Mouse (Mus musculus) myocyte (in vitro differentiated cells): Measurements from ENCODE around the gene Myl12a.
A peak's percentile ranks its signal among the peaks of the same experiment; 100 is the strongest.

Source experiments
- CEBPB ChIP-seq: IDR thresholded peaks from 2 replicates; pipeline ENCODE4 v1.6.1; 2011; ENCODE audit warnings: mild to moderate bottlenecking, moderate library complexity; ENCODE audit not compliant: poor library complexity, insufficient read depth, severe bottlenecking
- E2F4 ChIP-seq: IDR thresholded peaks from one replicate; pipeline ENCODE4 v1.6.1; 2011; ENCODE audit warnings: mild to moderate bottlenecking, control low read depth, moderate library complexity; ENCODE audit not compliant: insufficient read depth
- MAX ChIP-seq: IDR thresholded peaks from one replicate; pipeline ENCODE4 v1.6.1; 2011; ENCODE audit warnings: low read depth, mild to moderate bottlenecking, control low read depth
- MYOD1 ChIP-seq, 3 experiments: IDR thresholded peaks; one replicate each; pipeline ENCODE4 v1.6.1; 2011; ENCODE audit warnings: control low read depth in 2 of 3, low read depth in 2 of 3, mild to moderate bottlenecking in 2 of 3, moderate library complexity in 1 of 3; ENCODE audit not compliant: insufficient read length in 2 of 3, control insufficient read depth in 1 of 3
- MYOG ChIP-seq, 3 experiments: IDR thresholded peaks; one replicate each; pipeline ENCODE4 v1.6.1; 2011; ENCODE audit warnings: control low read depth in 2 of 3, low read depth in 2 of 3, mild to moderate bottlenecking in 2 of 3; ENCODE audit not compliant: insufficient read length in 2 of 3, control insufficient read depth in 1 of 3, insufficient read depth in 1 of 3
- POLR2A ChIP-seq: IDR thresholded peaks from one replicate; pipeline ENCODE4 v1.6.1; 2011; ENCODE audit warnings: low read depth, mild to moderate bottlenecking, control low read depth, moderate library complexity; ENCODE audit not compliant: insufficient read length
- POLR2AphosphoS2 ChIP-seq: IDR thresholded peaks from one replicate; pipeline ENCODE4 v1.6.1; 2011; ENCODE audit warnings: low read depth, control low read depth; ENCODE audit not compliant: insufficient read length
- SRF ChIP-seq: IDR thresholded peaks from one replicate; pipeline ENCODE4 v1.6.1; 2011; ENCODE audit warnings: low read depth; ENCODE audit not compliant: control insufficient read depth, insufficient read length
- TCF12 ChIP-seq: IDR thresholded peaks from one replicate; pipeline ENCODE4 v1.6.1; 2011; ENCODE audit warnings: mild to moderate bottlenecking, control low read depth; ENCODE audit not compliant: poor library complexity, insufficient read depth, severe bottlenecking
- TCF3 ChIP-seq: IDR thresholded peaks from one replicate; pipeline ENCODE4 v1.6.1; 2011; ENCODE audit warnings: low read depth, control low read depth; ENCODE audit not compliant: insufficient read length
- USF1 ChIP-seq: IDR thresholded peaks from one replicate; pipeline ENCODE4 v1.6.1; 2011; ENCODE audit warnings: low read depth, mild to moderate bottlenecking, control low read depth, moderate library complexity

GRCm38 (mm10) chr17:70990403-70991303 is 12.0 kb downstream of the Myl12a start:
- TF ChIP-seq POLR2A (peak; percentile 83), USF1 (no peak), MYOG (IDR thresholded peaks at IDR 0.05; ENCODE audit: control insufficient read depth in 1 of 3, insufficient read depth in 1 of 3, insufficient read length in 2 of 3, low read depth in 2 of 3) (peak in 2 of 3 experiments; percentile 25 to 66), MYOD1 (IDR thresholded peaks at IDR 0.05; ENCODE audit: control insufficient read depth in 1 of 3, insufficient read length in 2 of 3, low read depth in 2 of 3) (peak in 1 of 3 experiments; percentile 10), E2F4 (no peak), TCF12 (no peak), TCF3 (no peak), POLR2AphosphoS2 (peak; percentile 91), SRF (peak; percentile 13), MAX (no peak), CEBPB (no peak)
